Mouse (Mus musculus): ENCODE measurements around the gene Lck. TPM values are rescaled to one million over a fixed set of nuclear protein-coding genes. Genes with fewer than 3 reads are reported as not detected.

Gene Lck
- polyA plus RNA-seq, 1 experiment from 2014 or later = 2.5 TPM

DNA sequence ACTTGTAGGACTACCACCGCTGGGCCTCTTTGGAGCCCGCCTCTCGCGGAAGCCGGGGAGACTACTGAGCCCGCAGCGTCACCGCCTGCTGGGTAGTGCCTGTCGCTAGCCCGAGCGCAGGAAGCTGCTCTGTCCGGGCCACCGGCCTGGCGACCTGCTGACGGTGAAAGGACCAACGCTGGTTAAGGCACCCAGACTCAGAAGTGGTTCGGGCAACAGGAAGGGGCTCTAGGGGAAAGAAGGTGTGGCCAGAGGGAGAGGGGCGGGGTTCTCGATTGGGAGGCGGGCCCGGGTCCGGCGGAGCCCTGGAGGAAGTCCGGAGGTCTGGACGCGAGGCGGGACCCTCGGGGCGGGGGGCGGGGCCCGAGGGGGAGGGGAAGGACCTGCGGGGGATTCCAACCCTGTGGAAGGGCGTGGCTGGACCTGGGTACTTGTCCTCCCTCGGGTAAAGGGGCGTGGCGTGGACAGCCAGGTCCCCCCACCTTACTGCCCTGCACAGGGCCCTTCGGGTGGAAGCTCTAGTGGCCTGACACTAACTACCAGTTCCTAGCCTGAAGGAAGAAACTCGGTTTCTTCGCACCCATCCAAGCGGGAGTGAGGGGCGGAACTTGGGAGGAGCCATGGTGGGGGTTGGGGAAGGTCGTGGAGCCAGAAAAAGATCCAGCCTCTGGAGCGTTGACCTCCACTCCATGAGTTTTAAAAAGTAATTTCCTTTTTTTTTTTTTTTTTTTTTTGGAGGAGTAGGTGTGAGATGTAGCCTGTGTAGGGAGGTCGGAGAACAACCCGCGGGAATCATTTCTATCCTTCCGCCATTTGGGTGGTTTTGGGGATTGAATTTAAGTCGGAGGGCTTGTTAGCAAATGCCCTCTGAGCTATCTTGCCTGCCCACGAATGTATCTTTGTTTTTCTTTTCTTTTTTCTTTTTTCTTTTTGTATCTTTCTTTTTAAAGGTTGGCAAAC, 72.6 kb downstream of the Lck start:
- Histone ChIP-seq H3K36me3 (ENCODE audit: insufficient read depth, low read length) (no peaks in the 10 kb centered on the region), H3K4me2 (replicated peaks; ENCODE audit: low read depth, low read length) (peak overlapping the region; percentile 73), H3K4me3 (ENCODE audit: low read depth, low read length) (peak overlapping the region; percentile 53), H3K9ac (replicated peaks; ENCODE audit: low read depth) (peak overlapping the region; percentile 65), H3K27ac (ENCODE audit: low read length) (peak overlapping the region; percentile 94), H3K4me1 (ENCODE audit: insufficient read depth, low read depth, low read length) (0 out of 2 replicates have a peak, but pooled peaks cover 3% of the 10 kb centered on the region), H3K27me3 (replicated peaks; ENCODE audit: insufficient read depth, low read length) (no peaks in the 10 kb centered on the region), H3K9me3 (ENCODE audit: low read length) (no peaks in the 10 kb centered on the region)
- peak; percentile 93 for ATAC-seq
- 1% methylated on average over 47 of the region's 49 CpGs for WGBS
- TF ChIP-seq EP300 (IDR thresholded peaks at IDR 0.05) (no peak), CTCF (IDR thresholded peaks at IDR 0.05) (peak; percentile 6; the same call in 1 of the 2 replicates)
- peak; percentile 94 for DNase-seq (ENCODE audit: low spot score)

DNA sequence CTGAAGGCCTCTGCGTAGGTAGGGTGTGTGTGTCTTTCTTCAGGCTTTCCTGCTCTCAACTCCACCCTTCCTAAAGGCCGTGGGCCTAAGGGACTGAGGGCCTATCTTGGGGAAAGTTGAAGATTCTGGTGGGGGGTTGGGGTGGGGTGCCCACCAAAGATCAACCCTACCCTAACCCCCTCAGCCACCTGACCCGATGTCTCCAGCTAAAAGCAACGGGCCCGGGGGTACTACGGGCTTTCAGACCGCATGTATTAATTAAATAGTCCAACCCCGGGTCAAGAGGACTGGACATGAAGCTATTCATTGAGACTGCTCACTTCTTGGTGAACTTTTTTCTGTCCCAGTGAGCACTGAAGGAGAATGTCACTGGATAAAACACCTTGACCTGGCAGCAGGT, 73.4 kb downstream of the Lck start:
- Histone ChIP-seq H3K36me3 (ENCODE audit: insufficient read depth, low read length) (no peaks in the 10 kb centered on the region), H3K4me1 (ENCODE audit: insufficient read depth, low read depth, low read length) (0 out of 2 replicates have a peak, but pooled peaks cover 3% of the 10 kb centered on the region), H3K27ac (ENCODE audit: low read length) (peak overlapping the region; percentile 94; the same call in 1 of the 2 replicates), H3K27me3 (replicated peaks; ENCODE audit: insufficient read depth, low read length) (no peaks in the 10 kb centered on the region), H3K4me2 (replicated peaks; ENCODE audit: low read depth, low read length) (peak overlapping the region; percentile 73), H3K9me3 (ENCODE audit: low read length) (no peaks in the 10 kb centered on the region), H3K9ac (replicated peaks; ENCODE audit: low read depth) (no peak overlapping the region), H3K4me3 (ENCODE audit: low read depth, low read length) (no peak overlapping the region)
- DNase-seq (ENCODE audit: low spot score) (no peak), ATAC-seq (no peak)
- 75% methylated on average over 8 of the region's 8 CpGs for WGBS
- TF ChIP-seq CTCF (IDR thresholded peaks at IDR 0.05) = no peak
- TF ChIP-seq EP300 (IDR thresholded peaks at IDR 0.05) = no peak

DNA sequence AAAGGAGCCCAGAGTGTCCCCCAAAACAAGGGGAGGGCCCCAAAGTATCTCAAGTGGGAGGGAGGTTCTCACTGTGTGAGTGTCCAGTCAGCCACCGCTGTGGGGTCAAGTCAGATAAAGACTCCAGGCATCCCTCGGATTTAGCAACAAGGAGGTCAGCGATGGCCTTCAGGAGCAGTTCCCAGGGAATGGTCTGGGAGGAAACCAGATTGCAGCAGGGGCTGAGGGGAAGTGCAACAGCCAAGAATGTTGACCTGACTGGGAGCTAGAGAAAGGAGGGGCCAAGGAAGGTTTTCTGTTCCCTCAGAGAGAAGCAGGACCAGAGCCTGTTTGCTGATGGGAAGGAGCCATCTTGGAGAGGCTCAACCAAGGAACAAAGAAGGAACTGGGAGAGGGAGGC, 74.5 kb downstream of the Lck start:
- Histone ChIP-seq H3K9ac (replicated peaks; ENCODE audit: low read depth) (no peak overlapping the region), H3K4me3 (ENCODE audit: low read depth, low read length) (no peak overlapping the region), H3K4me2 (replicated peaks; ENCODE audit: low read depth, low read length) (no peak overlapping the region), H3K27me3 (replicated peaks; ENCODE audit: insufficient read depth, low read length) (no peaks in the 10 kb centered on the region), H3K36me3 (ENCODE audit: insufficient read depth, low read length) (no peaks in the 10 kb centered on the region), H3K27ac (ENCODE audit: low read length) (no peak overlapping the region), H3K4me1 (ENCODE audit: insufficient read depth, low read depth, low read length) (0 out of 2 replicates have a peak, but pooled peaks cover 3% of the 10 kb centered on the region), H3K9me3 (ENCODE audit: low read length) (no peaks in the 10 kb centered on the region)
- TF ChIP-seq CTCF (IDR thresholded peaks at IDR 0.05) (no peak), EP300 (IDR thresholded peaks at IDR 0.05) (no peak)
- WGBS = 55% methylated on average over 3 of the region's 3 CpGs
- no peak for DNase-seq (ENCODE audit: low spot score)
- no peak for ATAC-seq

Small RNAs within 50 kb of the gene (microRNA-seq; reads per million reads assigned to microRNA genes)
- gene Mir8119 = not detected

Other genes starting within 250 kb of the Lck start
- 159 and 182 TPM in 2 replicates for gene Rbbp4, start 238.3 kb downstream of the Lck start, polyA plus RNA-seq (2015; fragmentation: Nextera tagmentation; extraction: Ambion mirVana)
- gene Zbtb8os, start 237.9 kb downstream of the Lck start, polyA plus RNA-seq (2015; fragmentation: Nextera tagmentation; extraction: Ambion mirVana) = 32.3 and 36.5 TPM in 2 replicates
- gene Zbtb8a, start 195.5 kb downstream of the Lck start, polyA plus RNA-seq (2015; fragmentation: Nextera tagmentation; extraction: Ambion mirVana) = 15.6 and 16.9 TPM in 2 replicates
- gene Zbtb8b, start 132.8 kb downstream of the Lck start, polyA plus RNA-seq (2015; fragmentation: Nextera tagmentation; extraction: Ambion mirVana) = 1.8 and 2.8 TPM in 2 replicates
- 29.0 TPM in 2 replicates for gene Bsdc1, start 112.1 kb downstream of the Lck start, polyA plus RNA-seq (2015; fragmentation: Nextera tagmentation; extraction: Ambion mirVana)
- gene Tssk3, start 82.6 kb downstream of the Lck start, polyA plus RNA-seq (2015; fragmentation: Nextera tagmentation; extraction: Ambion mirVana) = 0.11 and 0.12 TPM in 2 replicates
- gene Fam229a, start 82.5 kb downstream of the Lck start, polyA plus RNA-seq (2015; fragmentation: Nextera tagmentation; extraction: Ambion mirVana) = 0.89 and 2.5 TPM in 2 replicates
- 175 and 224 TPM in 2 replicates for gene Marcksl1, start 60.1 kb downstream of the Lck start, polyA plus RNA-seq (2015; fragmentation: Nextera tagmentation; extraction: Ambion mirVana)
- gene Hdac1, start 30.9 kb downstream of the Lck start, polyA plus RNA-seq (2015; fragmentation: Nextera tagmentation; extraction: Ambion mirVana) = 101 and 110 TPM in 2 replicates
- gene Fam167b, start 4.9 kb upstream of the Lck start, polyA plus RNA-seq (2015; fragmentation: Nextera tagmentation; extraction: Ambion mirVana) = 3.2 and 4.5 TPM in 2 replicates
- gene Eif3i, start 27.0 kb upstream of the Lck start, polyA plus RNA-seq (2015; fragmentation: Nextera tagmentation; extraction: Ambion mirVana) = 140 and 161 TPM in 2 replicates
- gene Tmem234, start 27.0 kb upstream of the Lck start, polyA plus RNA-seq (2015; fragmentation: Nextera tagmentation; extraction: Ambion mirVana) = 186 and 192 TPM in 2 replicates
- 16.1 and 20.1 TPM in 2 replicates for gene Dcdc2b, start 40.6 kb upstream of the Lck start, polyA plus RNA-seq (2015; fragmentation: Nextera tagmentation; extraction: Ambion mirVana)
- gene Iqcc, start 45.5 kb upstream of the Lck start, polyA plus RNA-seq (2015; fragmentation: Nextera tagmentation; extraction: Ambion mirVana) = 26.6 and 27.8 TPM in 2 replicates
- 76.3 and 82.4 TPM in 2 replicates for gene Ccdc28b, start 50.3 kb upstream of the Lck start, polyA plus RNA-seq (2015; fragmentation: Nextera tagmentation; extraction: Ambion mirVana)
- gene Txlna, start 67.4 kb upstream of the Lck start, polyA plus RNA-seq (2015; fragmentation: Nextera tagmentation; extraction: Ambion mirVana) = 37.6 and 38.9 TPM in 2 replicates
- 5.9 and 6.6 TPM in 2 replicates for gene Kpna6, start 99.1 kb upstream of the Lck start, polyA plus RNA-seq (2015; fragmentation: Nextera tagmentation; extraction: Ambion mirVana)
- gene Tmem39b, start 123.2 kb upstream of the Lck start, polyA plus RNA-seq (2015; fragmentation: Nextera tagmentation; extraction: Ambion mirVana) = 5.3 and 5.5 TPM in 2 replicates
- 42.9 and 48.9 TPM in 2 replicates for gene Khdrbs1, start 168.7 kb upstream of the Lck start, polyA plus RNA-seq (2015; fragmentation: Nextera tagmentation; extraction: Ambion mirVana)
- 318 and 349 TPM in 2 replicates for gene Ptp4a2, start 237.6 kb upstream of the Lck start, polyA plus RNA-seq (2015; fragmentation: Nextera tagmentation; extraction: Ambion mirVana)

Measured in lung, postnatal 0 days (tissue).